Mouse (Mus musculus): ENCODE data around the gene Pla2g4e. TPM values are rescaled to one million over a fixed set of nuclear protein-coding genes. Genes with fewer than 3 reads are reported as not detected.

Gene Pla2g4e
- polyA plus RNA-seq, 1 experiment = 0.03 TPM

DNA sequence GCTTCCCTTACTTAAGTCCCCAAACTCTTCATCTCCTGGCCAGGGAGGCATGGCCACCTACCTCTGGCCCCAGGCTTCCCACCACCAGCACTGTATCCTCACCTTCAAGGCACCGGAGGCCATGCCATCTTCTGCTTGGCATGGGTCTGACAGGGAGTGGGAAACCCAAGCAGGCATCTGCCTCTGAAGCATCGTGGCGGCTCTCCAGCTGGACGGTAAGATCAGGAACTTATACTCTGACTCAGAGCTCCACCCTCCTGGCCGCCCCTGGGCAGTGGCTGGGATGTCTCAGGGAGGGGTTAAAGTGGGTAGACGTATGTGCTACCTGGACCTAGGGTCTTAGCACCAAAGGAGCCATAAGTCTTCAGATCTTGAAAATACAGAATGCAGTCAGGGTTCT, 38.1 kb downstream of the Pla2g4e start:
- H3K27ac ChIP-seq (ENCODE audit: insufficient read depth, low read depth, low read length) = no peak overlapping the region
- 43% methylated on average over 6 of the region's 6 CpGs for WGBS
- H3K4me3 ChIP-seq (ENCODE audit: low read depth, low read length) = no peak overlapping the region
- no peaks in the 10 kb centered on the region for H3K36me3 ChIP-seq (ENCODE audit: control insufficient read depth, insufficient read depth, low read length)
- no peaks in the 10 kb centered on the region for H3K4me1 ChIP-seq (ENCODE audit: control insufficient read depth, insufficient read depth, insufficient read length, low read length)
- H3K27me3 ChIP-seq (ENCODE audit: control insufficient read depth, insufficient read depth, low read length) = peaks cover 2% of the 10 kb centered on the region; the same call in 1 of the 2 replicates
- TF ChIP-seq POLR2A (IDR thresholded peaks at IDR 0.05; ENCODE audit: low read depth, low read length) (no peak), CTCF (IDR thresholded peaks at IDR 0.05; ENCODE audit: extremely low read depth, insufficient read length, insufficient replicate concordance, low read depth, low read length) (no peak)

DNA sequence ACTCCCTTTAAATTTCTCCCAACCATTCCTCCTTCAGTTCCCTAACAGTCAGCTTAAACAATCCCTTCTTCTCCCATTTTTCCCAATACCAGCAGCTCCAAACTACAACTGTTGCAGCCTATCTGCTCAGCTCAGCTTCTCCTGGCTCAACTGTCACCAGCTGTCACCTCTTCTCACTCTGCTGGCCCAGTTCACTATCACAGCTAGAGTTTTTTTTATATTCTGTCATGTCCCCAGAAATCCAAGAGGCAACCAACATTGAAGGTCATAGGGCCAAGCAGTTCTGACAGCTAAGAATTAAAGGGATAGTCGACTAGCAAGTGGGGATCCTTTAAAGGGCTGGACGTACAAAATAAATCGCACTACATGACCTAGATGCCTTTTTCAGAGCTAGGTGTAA, 41.4 kb downstream of the Pla2g4e start:
- Histone ChIP-seq H3K27ac (ENCODE audit: insufficient read depth, low read depth, low read length) (no peak overlapping the region), H3K36me3 (ENCODE audit: control insufficient read depth, insufficient read depth, low read length) (no peaks in the 10 kb centered on the region), H3K27me3 (ENCODE audit: control insufficient read depth, insufficient read depth, low read length) (no peaks in the 10 kb centered on the region), H3K4me1 (ENCODE audit: control insufficient read depth, insufficient read depth, insufficient read length, low read length) (no peaks in the 10 kb centered on the region), H3K4me3 (ENCODE audit: low read depth, low read length) (no peak overlapping the region)
- no peak for TF ChIP-seq CTCF (IDR thresholded peaks at IDR 0.05; ENCODE audit: extremely low read depth, insufficient read length, insufficient replicate concordance, low read depth, low read length)
- no peak for TF ChIP-seq POLR2A (IDR thresholded peaks at IDR 0.05; ENCODE audit: low read depth, low read length)
- WGBS = 49% methylated on average over 3 of the region's 3 CpGs

DNA sequence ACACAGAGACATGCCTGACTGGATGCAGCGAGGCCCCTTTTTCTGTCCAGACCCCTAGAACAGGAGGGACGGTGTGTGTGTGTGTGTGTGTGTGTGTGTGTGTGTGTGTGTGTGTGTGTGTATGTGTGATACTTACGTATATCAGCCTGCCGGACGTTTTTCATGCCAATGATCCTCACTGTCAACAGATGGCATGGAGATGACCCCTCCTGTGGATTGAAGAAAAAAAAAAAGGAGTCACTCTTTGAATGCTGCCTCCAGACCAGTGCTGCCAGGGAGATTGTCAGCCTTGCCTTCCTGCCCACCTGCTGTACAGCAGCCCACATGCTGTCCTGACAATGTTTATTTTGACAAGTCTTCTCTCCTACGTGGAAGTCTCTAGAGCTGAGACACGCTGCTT, 45.1 kb downstream of the Pla2g4e start:
- 64% methylated on average over 7 of the region's 7 CpGs for WGBS
- Histone ChIP-seq H3K4me1 (ENCODE audit: control insufficient read depth, insufficient read depth, insufficient read length, low read length) (no peaks in the 10 kb centered on the region), H3K27me3 (ENCODE audit: control insufficient read depth, insufficient read depth, low read length) (no peaks in the 10 kb centered on the region)

DNA sequence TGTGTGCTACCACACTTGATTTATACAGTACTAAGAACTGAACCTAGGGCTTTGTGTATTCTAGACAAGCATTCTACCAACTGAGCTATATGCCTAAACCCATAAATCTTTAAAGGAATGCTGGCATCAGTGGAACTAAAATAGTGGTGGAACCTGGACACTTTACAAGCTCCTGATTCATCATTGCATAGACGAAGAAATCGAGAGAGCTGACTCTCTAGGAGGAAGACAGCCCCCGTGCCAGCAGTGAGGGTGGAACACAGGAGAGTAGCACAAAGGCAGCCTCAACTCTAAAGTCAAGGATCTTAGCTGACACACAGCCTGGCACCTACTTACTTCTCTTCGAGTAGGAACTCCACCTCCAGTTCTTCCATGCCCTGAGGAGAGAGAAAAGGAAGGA, 57.0 kb downstream of the Pla2g4e start:
- 84% methylated on average over 4 of the region's 4 CpGs for WGBS
- no peak for TF ChIP-seq POLR2A (IDR thresholded peaks at IDR 0.05; ENCODE audit: low read depth, low read length)
- TF ChIP-seq CTCF (IDR thresholded peaks at IDR 0.05; ENCODE audit: extremely low read depth, insufficient read length, insufficient replicate concordance, low read depth, low read length) = no peak

More for the DNA sequence above, 45.1 kb downstream of the Pla2g4e start:
- TF ChIP-seq POLR2A (IDR thresholded peaks at IDR 0.05; ENCODE audit: low read depth, low read length) (no peak), CTCF (IDR thresholded peaks at IDR 0.05; ENCODE audit: extremely low read depth, insufficient read length, insufficient replicate concordance, low read depth, low read length) (no peak)
- Histone ChIP-seq H3K36me3 (ENCODE audit: control insufficient read depth, insufficient read depth, low read length) (no peaks in the 10 kb centered on the region), H3K27ac (ENCODE audit: insufficient read depth, low read depth, low read length) (no peak overlapping the region), H3K4me3 (ENCODE audit: low read depth, low read length) (no peak overlapping the region)

DNA sequence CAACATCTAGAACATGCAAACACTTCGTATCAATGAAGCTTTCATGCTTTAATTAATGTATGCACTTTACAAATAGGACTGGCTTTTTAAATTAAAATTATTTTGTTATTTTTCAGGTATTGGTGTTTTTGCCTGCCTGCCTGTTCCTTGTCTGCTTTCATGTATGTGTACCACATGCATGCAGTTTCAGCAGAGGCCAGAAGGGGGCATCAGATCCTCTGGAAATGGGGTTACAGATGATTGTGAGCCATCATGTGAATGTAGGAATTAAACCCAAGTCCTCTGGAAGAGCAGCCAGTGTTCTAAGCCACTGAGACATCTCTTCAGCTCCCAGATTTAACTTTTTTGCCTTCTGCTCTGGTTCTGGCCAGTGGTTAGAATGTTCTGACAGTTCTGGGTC, 57.6 kb downstream of the Pla2g4e start:
- 94% methylated on average over 1 of the region's 1 CpGs for WGBS
- Histone ChIP-seq H3K36me3 (ENCODE audit: control insufficient read depth, insufficient read depth, low read length) (no peaks in the 10 kb centered on the region), H3K27me3 (ENCODE audit: control insufficient read depth, insufficient read depth, low read length) (no peaks in the 10 kb centered on the region), H3K27ac (ENCODE audit: insufficient read depth, low read depth, low read length) (no peak overlapping the region), H3K4me3 (ENCODE audit: low read depth, low read length) (no peak overlapping the region), H3K4me1 (ENCODE audit: control insufficient read depth, insufficient read depth, insufficient read length, low read length) (no peaks in the 10 kb centered on the region)
- no peak for TF ChIP-seq CTCF (IDR thresholded peaks at IDR 0.05; ENCODE audit: extremely low read depth, insufficient read length, insufficient replicate concordance, low read depth, low read length)
- no peak for TF ChIP-seq POLR2A (IDR thresholded peaks at IDR 0.05; ENCODE audit: low read depth, low read length)

More for the DNA sequence above, 57.0 kb downstream of the Pla2g4e start:
- Histone ChIP-seq H3K27me3 (ENCODE audit: control insufficient read depth, insufficient read depth, low read length) (no peaks in the 10 kb centered on the region), H3K27ac (ENCODE audit: insufficient read depth, low read depth, low read length) (no peak overlapping the region), H3K4me3 (ENCODE audit: low read depth, low read length) (no peak overlapping the region), H3K4me1 (ENCODE audit: control insufficient read depth, insufficient read depth, insufficient read length, low read length) (no peaks in the 10 kb centered on the region), H3K36me3 (ENCODE audit: control insufficient read depth, insufficient read depth, low read length) (no peaks in the 10 kb centered on the region)

DNA sequence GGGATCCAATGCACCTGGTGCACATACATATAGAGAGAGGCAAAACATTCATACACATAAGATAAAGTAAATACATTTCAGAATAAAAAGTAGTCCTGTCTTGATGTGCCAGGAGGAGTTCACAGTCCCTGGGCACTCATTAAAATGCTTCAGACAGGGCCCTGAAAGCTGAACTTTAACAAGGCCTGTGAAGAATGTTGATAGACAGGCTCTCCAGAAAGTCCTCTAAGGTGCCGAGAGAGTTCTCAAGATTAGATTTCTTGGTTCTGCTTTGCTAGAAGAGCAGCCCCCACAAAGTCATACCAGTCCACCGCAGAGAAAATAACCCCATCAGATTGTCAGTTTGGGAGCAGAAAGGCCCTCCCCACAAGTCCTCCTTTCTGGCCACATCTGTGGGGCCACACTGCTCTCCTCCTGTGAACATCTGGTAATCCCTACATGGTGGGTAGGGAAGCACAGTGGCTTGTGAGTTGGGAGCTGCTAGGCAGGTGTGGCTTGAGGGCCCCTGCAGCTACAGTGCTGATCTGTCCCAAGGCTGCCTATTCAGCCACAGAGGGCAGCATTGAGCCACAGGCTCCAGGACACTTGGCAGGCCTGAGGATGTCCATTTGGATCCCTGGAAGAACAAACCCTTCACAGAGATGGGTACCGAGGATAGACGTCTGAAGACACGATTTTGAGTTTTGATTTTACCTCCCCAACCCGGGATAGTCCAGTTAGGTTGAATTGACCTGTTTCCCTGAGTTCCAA, 59.4 kb downstream of the Pla2g4e start:
- 74% methylated on average over 6 of the region's 6 CpGs for WGBS
- Histone ChIP-seq H3K36me3 (ENCODE audit: control insufficient read depth, insufficient read depth, low read length) (no peaks in the 10 kb centered on the region), H3K27me3 (ENCODE audit: control insufficient read depth, insufficient read depth, low read length) (no peaks in the 10 kb centered on the region), H3K4me1 (ENCODE audit: control insufficient read depth, insufficient read depth, insufficient read length, low read length) (no peaks in the 10 kb centered on the region), H3K4me3 (ENCODE audit: low read depth, low read length) (no peak overlapping the region), H3K27ac (ENCODE audit: insufficient read depth, low read depth, low read length) (no peak overlapping the region)
- TF ChIP-seq POLR2A (IDR thresholded peaks at IDR 0.05; ENCODE audit: low read depth, low read length) (no peak), CTCF (IDR thresholded peaks at IDR 0.05; ENCODE audit: extremely low read depth, insufficient read length, insufficient replicate concordance, low read depth, low read length) (peak; percentile 29; the same call in 1 of the 2 replicates)

DNA sequence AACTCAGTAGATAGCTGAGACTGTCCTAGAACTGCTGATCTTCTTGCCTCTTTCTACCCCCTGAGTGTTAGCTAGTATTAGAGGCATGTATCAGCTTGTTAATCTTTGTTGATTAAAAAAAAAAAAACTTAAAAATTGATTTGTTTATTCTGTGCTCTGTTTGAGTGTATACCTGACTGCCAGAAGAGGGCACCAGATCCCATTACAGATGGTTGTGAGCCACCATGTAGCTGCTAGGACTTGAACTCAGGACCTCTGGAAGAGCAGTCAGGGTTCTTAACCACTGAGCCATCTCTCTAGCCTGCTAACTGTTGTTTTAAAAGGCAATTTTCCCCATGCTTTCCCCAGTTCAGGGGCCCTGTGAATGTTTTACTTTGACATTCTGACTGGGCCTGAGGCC, 66.2 kb downstream of the Pla2g4e start:
- Histone ChIP-seq H3K27me3 (ENCODE audit: control insufficient read depth, insufficient read depth, low read length) (no peaks in the 10 kb centered on the region), H3K27ac (ENCODE audit: insufficient read depth, low read depth, low read length) (no peak overlapping the region), H3K4me1 (ENCODE audit: control insufficient read depth, insufficient read depth, insufficient read length, low read length) (no peaks in the 10 kb centered on the region), H3K4me3 (ENCODE audit: low read depth, low read length) (no peak overlapping the region), H3K36me3 (ENCODE audit: control insufficient read depth, insufficient read depth, low read length) (no peaks in the 10 kb centered on the region)
- TF ChIP-seq POLR2A (IDR thresholded peaks at IDR 0.05; ENCODE audit: low read depth, low read length) (no peak), CTCF (IDR thresholded peaks at IDR 0.05; ENCODE audit: extremely low read depth, insufficient read length, insufficient replicate concordance, low read depth, low read length) (no peak)
